Mouse (Mus musculus): ENCODE measurements around the gene Snap25.

- TF ChIP-seq CTCF (IDR thresholded peaks at IDR 0.05; ENCODE audit: insufficient read depth, low read length), result no peak
- TF ChIP-seq POLR2A (IDR thresholded peaks at IDR 0.05; ENCODE audit: borderline replicate concordance, extremely low read depth, low read depth, low read length), result no peak
Observed at GRCm38 (mm10) chr2:136714008-136714411, 757 bp downstream of the Snap25 start.

All from lung, adult 2 months (tissue).